Mouse (Mus musculus) effector memory CD4-positive, alpha-beta T cell, adult 7 months (primary cell): ENCODE results near the gene Spata7. TPM values are rescaled to one million over a fixed set of nuclear protein-coding genes. Genes with fewer than 3 reads are reported as not detected.

ENCODE experiments used
- polyA plus RNA-seq: library from polyadenylated mRNA; unstranded; fragments of 100-300 nt; shearing (Covaris generic); gene quantifications from one replicate; pipeline ENCODE4 v1.2.1, GENCODE M21; 2017

Gene Spata7
- 0.82 TPM for polyA plus RNA-seq

DNA sequence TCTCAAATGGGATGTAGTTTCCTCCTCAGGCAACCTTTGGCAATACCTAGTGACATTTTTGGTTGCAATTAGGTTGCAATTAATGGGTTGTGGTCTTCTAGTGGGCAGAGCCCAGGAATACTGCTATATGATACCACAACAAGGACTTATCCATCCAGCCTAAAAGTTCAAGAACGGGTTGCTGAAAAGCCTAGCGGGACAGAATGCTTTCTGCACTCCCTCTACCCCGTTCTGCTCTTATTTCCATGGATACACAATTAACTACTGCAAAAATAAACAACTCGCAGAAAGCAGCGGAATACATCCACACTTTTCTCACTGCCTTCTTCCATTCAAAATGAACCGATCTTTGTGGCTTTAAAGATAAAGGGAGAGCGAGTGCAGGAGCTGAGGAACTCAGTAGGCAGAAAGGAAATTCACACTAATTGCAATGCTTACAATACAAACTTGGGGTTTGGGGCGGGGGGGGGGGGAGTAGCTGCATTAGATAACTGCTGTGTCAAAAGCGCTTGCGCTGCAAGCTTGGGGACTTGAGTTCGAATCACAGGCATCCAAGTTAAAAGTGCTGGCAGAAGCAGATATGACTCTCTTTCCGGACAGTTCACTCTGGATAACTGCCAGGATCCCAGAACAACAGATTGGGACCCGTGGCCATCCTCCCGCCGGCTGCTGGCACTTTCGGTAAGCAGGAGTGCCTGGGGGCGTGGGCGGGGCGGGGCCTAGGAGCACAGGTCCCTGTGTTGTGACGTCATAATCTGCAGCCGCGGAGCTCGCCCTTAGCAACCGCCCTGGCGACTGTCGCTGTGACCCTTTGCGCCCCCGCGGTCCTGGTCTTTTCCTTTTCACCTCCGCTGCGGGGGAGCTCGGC lies at the start of gene Spata7:
TSS of gene Spata7 (plus strand) at position 766 of the 868 bp plus-strand sequence.

Other genes starting within 250 kb of the Spata7 start
- 0.28 TPM for gene Kcnk10, start 49.8 kb upstream of the Spata7 start, polyA plus RNA-seq
- gene Ptpn21, start 109.2 kb downstream of the Spata7 start, polyA plus RNA-seq, result 2.1 TPM
- gene Zc3h14, start 118.8 kb downstream of the Spata7 start, polyA plus RNA-seq, result 126 TPM